Mouse (Mus musculus): ENCODE data around the gene Gm8947. TPM values are rescaled to one million over a fixed set of nuclear protein-coding genes. Genes with fewer than 3 reads are reported as not detected.
"Not testable (repeated sequence)": the region's sequence is repeated elsewhere in the genome, so short reads cannot be mapped to it uniquely, and the experiment has no call there.

Gene Gm8947
- total RNA-seq, 2 experiments from 2014 or later = not detected

GRCm38 (mm10) chr1:151177937-151178271 is 14.3 kb upstream of the Gm8947 start:
- intact Hi-C loops (cut with DNase I) = loop anchor here (10.0 kb wide), 1 partner anchor 93 kb away; no protein-coding TSS in a partner anchor

GRCm38 (mm10) chr1:151178505-151179083 is 13.6 kb upstream of the Gm8947 start:
- intact Hi-C loops (cut with DNase I) = loop anchor here (10.0 kb wide), 1 partner anchor 94 kb away; no protein-coding TSS in a partner anchor
- no peak for DNase-seq (ENCODE audit: low spot score in 2 of 2)

More at GRCm38 (mm10) chr1:151177937-151178271, 14.3 kb upstream of the Gm8947 start:
- DNase-seq (ENCODE audit: low spot score in 2 of 2) = no peak

DNA sequence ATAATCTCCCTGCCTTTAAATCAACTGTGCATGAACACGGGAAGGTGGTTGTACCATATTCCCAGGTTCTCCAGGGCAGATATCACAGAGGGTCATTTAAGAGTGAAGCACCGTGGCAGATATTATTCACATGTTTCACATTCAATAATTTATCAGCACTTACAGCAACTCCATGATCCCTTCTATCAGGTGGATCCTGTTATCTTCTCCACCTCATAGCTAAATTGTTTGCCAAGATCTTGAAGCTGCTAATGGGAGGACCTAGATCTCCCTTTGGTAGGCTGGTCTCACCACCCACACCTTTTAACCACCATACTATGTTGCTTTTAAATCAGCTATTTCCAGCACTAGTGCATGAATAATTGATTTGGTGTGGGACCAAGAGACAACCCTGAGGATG is 12.0 kb upstream of the Gm8947 start:
- intact Hi-C loops (cut with DNase I) = no loop called here
- DNase-seq (ENCODE audit: low spot score in 2 of 2) = no peak

GRCm38 (mm10) chr1:151182266-151182665 is 9.9 kb upstream of the Gm8947 start, which contains the start of gene Gm47985:
Gm47985 (plus strand) TSS chr1:151182537.
- DNase-seq (ENCODE audit: low spot score in 2 of 2); intact Hi-C loops (cut with DNase I): not testable (repeated sequence)

DNA sequence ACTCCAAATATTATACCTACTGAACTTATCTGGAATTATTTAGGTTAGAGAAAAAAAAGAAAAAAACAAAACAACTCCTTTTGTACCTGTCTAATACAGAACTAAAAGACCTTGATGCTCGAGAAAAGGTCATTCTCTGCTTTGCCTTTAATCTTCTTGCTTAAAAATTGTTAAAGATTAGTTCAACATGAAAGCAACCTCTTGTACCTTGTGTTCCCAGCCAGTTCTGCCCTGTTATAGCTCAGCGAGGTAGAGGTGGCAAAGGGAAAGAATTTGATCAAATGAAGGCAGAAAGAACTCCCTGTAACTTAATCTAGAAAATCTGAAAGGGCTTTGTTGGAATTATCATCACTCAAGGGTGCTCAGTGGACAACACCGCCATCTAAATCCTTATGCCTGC is 6.0 kb upstream of the Gm8947 start:
- intact Hi-C loops (cut with DNase I); DNase-seq (ENCODE audit: low spot score in 2 of 2): not testable (repeated sequence)

DNA sequence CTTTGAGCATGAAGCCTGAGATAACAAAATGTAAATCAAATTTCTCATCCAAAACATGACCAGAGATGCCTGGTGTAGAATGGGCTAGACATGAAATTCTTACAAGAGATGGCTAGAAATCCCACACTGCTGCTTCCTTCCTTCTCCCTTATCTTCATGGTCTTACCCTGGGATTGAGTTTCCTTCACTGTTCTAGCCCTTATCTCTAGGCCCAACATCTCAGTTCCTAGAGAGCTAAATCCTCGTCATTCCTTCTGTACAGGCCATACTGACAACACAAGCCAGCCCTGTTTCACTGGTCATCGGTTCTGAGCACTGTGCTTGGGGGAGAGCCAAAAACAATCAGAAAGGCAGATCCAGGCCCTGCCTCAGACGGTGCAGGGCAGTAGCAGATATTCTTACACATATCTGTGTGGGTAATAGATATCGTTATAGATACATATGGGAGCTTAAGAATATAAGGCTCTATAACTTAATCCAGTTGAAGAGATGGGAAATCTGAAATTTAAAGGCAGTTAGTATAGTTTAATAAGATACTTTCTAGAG is 5.2 kb upstream of the Gm8947 start:
- intact Hi-C loops (cut with DNase I) = not testable (repeated sequence)

GRCm38 (mm10) chr1:151188469-151188868 is 3.7 kb upstream of the Gm8947 start:
- intact Hi-C loops (cut with DNase I) = no loop called here
- no peak for DNase-seq (ENCODE audit: low spot score in 2 of 2)

More for the DNA sequence above, 5.2 kb upstream of the Gm8947 start:
- not testable (repeated sequence) for DNase-seq (ENCODE audit: low spot score in 2 of 2)

DNA sequence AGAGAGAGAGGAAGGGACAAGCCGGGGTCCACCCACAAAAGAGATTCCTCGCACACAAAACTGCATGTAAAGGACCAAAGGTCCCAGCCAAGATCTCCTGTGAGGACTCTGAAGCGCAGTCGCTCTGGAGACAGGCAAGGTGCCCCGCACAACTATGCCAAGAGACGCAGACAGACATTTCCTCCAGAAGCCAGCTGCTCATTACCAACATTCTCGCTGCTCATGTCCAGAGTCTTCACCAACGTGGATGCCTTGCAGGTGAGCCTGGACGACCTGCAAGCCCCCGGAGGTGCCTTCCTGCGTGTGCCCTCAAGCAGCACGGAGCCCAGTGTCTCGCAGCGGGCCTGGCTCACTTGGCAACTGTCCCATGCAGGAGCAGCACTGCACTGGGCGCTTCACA is 563 bp downstream of the Gm8947 start:
- intact Hi-C loops (cut with DNase I); DNase-seq (ENCODE audit: low spot score in 2 of 2): not testable (repeated sequence)

GRCm38 (mm10) chr1:151195986-151196385 is 3.8 kb downstream of the Gm8947 start:
- intact Hi-C loops (cut with DNase I); DNase-seq (ENCODE audit: low spot score in 2 of 2): not testable (repeated sequence)

GRCm38 (mm10) chr1:151196690-151197089 is 4.5 kb downstream of the Gm8947 start:
- intact Hi-C loops (cut with DNase I); DNase-seq (ENCODE audit: low spot score in 2 of 2): not testable (repeated sequence)

GRCm38 (mm10) chr1:151198120-151198519 is 5.9 kb downstream of the Gm8947 start, which contains the start of gene Gm47995:
Gm47995 (plus strand) TSS chr1:151198448.
- DNase-seq (ENCODE audit: low spot score in 2 of 2); intact Hi-C loops (cut with DNase I): not testable (repeated sequence)

DNA sequence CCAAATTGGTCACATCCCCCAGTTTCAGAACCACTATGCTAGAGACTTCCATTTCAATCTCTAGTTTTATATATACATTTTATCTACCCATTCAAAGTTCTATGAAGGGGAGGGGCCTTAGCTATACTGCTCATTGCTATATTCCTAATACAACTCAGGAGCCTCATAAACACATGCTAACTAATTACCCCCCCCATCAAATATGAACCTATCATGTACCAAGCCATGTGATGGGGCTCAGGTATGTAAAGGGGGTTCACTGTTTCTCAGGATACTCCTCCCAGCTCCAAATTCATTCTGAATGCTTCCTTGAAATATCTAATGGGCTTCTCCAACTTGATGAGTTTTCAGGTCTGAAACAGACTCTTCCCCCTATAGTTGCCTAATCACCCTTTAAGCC is 8.4 kb downstream of the Gm8947 start:
- intact Hi-C loops (cut with DNase I); DNase-seq (ENCODE audit: low spot score in 2 of 2): not testable (repeated sequence)

DNA sequence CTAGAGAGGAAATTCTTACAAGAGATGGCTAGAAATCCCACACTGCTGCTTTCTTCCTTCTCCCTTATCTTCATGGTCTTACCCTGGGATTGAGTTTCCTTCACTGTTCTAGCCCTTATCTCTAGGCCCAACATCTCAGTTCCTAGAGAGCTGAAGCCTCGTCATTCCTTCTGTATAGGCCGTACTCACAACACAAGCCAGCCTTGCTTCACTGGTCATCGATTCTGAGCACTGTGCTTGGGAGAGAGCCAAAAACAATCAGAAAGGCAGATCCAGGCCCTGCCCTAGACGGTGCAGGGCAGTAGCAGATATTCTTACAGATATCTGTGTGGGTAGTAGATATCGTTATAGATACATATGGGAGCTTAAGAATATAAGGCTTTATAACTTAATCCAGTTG is 10.6 kb downstream of the Gm8947 start:
- DNase-seq (ENCODE audit: low spot score in 2 of 2); intact Hi-C loops (cut with DNase I): not testable (repeated sequence)

GRCm38 (mm10) chr1:151203818-151204217 is 11.6 kb downstream of the Gm8947 start, which contains the start of gene 3110040M04Rik:
3110040M04Rik (plus strand) TSS chr1:151204121.
- intact Hi-C loops (cut with DNase I); DNase-seq (ENCODE audit: low spot score in 2 of 2): not testable (repeated sequence)

DNA sequence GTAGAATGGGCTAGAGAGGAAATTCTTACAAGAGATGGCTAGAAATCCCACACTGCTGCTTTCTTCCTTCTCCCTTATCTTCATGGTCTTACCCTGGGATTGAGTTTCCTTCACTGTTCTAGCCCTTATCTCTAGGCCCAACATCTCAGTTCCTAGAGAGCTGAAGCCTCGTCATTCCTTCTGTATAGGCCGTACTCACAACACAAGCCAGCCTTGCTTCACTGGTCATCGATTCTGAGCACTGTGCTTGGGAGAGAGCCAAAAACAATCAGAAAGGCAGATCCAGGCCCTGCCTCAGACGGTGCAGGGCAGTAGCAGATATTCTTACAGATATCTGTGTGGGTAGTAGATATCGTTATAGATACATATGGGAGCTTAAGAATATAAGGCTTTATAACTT is 16.3 kb downstream of the Gm8947 start:
- intact Hi-C loops (cut with DNase I); DNase-seq (ENCODE audit: low spot score in 2 of 2): not testable (repeated sequence)

DNA sequence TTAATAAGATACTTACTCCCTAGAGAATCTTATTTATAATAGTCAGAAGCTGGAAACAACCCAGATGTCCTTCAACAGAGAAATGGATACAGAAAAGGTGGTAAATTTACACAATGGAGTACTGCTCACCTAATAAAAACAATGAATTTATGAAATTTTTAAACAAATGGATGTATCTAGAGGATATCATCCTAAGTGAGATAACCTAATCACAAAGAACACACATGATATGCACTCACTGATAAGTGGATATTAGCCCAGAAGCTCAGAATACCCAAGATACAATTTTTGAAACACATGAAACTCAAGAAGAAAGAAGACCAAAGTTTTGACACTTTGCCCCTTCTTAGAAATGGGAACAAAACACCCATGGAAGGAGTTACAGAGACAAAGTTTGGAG is 16.8 kb downstream of the Gm8947 start:
- intact Hi-C loops (cut with DNase I); DNase-seq (ENCODE audit: low spot score in 2 of 2): not testable (repeated sequence)

DNA sequence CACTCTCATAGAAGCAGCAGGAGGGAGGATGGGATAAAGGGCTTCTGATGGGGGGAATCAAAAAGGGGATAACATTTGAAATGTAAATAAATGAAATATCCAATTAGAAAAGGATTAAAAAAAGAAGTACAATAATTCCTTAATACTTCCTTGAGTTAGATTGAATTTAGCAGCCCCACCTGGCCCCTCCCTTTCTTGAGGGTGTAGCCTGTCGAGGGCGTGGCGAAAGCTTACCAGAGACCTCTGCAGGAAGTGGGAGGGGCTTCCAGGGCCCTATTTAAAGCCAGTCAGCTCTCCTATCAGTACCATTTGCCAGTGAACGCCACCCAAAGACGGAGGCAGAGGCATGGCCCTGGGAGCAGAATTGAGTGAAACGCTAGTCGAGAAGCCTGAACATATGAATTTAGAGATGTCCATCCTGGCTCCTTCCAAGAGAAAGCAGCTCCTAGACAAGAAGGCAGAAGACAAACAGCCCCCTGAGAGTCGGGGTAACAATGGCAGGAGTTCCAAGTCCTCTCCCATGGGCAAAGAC is 17.7 kb downstream of the Gm8947 start, which contains the start of gene Gm47996:
Gm47996 (plus strand) TSS at position 308 of the 532 bp plus-strand sequence.
- DNase-seq (ENCODE audit: low spot score in 2 of 2); intact Hi-C loops (cut with DNase I): not testable (repeated sequence)

GRCm38 (mm10) chr1:151211666-151212065 is 19.5 kb downstream of the Gm8947 start:
- DNase-seq (ENCODE audit: low spot score in 2 of 2); intact Hi-C loops (cut with DNase I): not testable (repeated sequence)

- no peak for DNase-seq (ENCODE audit: low spot score in 2 of 2)
- intact Hi-C loops (cut with DNase I) = no loop called here
Observed at GRCm38 (mm10) chr1:151214862-151215261, 22.7 kb downstream of the Gm8947 start.

DNA sequence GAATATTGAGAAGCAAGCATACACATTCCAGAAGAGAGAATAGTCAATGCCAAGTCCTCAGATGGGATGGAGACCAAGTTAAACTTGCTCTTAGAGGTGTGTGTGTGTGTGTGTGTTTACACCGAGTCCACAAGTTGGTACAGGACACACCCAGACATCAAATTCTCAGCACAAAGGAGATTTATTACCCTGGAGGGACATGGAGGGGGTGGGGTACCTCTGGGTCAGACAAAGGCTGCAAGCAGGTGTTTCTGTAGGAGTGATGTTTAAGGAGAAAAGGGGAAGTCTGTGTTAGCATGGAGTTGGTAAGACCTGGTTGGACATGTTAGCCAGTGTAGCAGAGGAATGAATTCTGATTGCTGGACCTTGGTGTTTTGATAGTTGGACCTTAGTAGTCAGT is 23.8 kb downstream of the Gm8947 start:
- intact Hi-C loops (cut with DNase I) = no loop called here

GRCm38 (mm10) chr1:151216417-151216816 is 24.2 kb downstream of the Gm8947 start:
- no peak for DNase-seq (ENCODE audit: low spot score in 2 of 2)
- intact Hi-C loops (cut with DNase I) = no loop called here

More for the DNA sequence above, 23.8 kb downstream of the Gm8947 start:
- DNase-seq (ENCODE audit: low spot score in 2 of 2) = no peak
